ENCODE assay signal across 8 mouse cellular contexts in genomic region chr1:109982064-109982808, GRCm38 (mm10). TPM values are rescaled to one million over a fixed set of nuclear protein-coding genes. Genes with fewer than 3 reads are reported as not detected.
A peak's percentile ranks its signal among the peaks of the same experiment; 100 is the strongest.
DNase-seq lines count a peak whose midpoint lies in the region; ATAC-seq lines count a peak whose summit lies in the region.

Gene Cdh7, plus strand, starts transcription at chr1:109982431.

- no peaks in the 10 kb centered on the region for H3K36me3 ChIP-seq in hindbrain, embryonic 13.5 days
- H3K36me3 ChIP-seq in limb, embryonic 12.5 days, result no peaks in the 10 kb centered on the region

- H3K4me3 ChIP-seq in hindbrain, embryonic 13.5 days, result peak within 1 kb of the TSS; percentile 71
- peak within 1 kb of the TSS; percentile 51 for H3K4me3 ChIP-seq in limb, embryonic 12.5 days (replicated peaks)

- H3K9me3 ChIP-seq in hindbrain, embryonic 13.5 days, result no peaks in the 10 kb centered on the region
- H3K9me3 ChIP-seq in limb, embryonic 12.5 days, result no peaks in the 10 kb centered on the region

- DNase-seq in kidney, postnatal 10 days, result peak; percentile 4
- no peak for DNase-seq in kidney, adult 11 months
- peak; percentile 76 for DNase-seq in embryo, embryonic 10 days (ENCODE audit: low spot score)
- peak; percentile 57 for DNase-seq in retina, postnatal 7 days (ENCODE audit: low read depth, low spot score)
- no peak for DNase-seq in urinary bladder, postnatal 36 days (ENCODE audit: low spot score in 2 of 2)
- no peak for DNase-seq in urinary bladder, postnatal 25 days (ENCODE audit: low spot score)

- H3K27me3 ChIP-seq in hindbrain, embryonic 13.5 days, result no peaks in the 10 kb centered on the region
- peaks cover 17% of the 10 kb centered on the region for H3K27me3 ChIP-seq in limb, embryonic 12.5 days

- H3K4me2 ChIP-seq in hindbrain, embryonic 13.5 days, result peak within 1 kb of the TSS; percentile 87
- H3K4me2 ChIP-seq in limb, embryonic 12.5 days, result peak within 1 kb of the TSS; percentile 94

- peak; percentile 89 for ATAC-seq in hindbrain, embryonic 13.5 days (ENCODE audit: low FRiP score)
- peak; percentile 76 for ATAC-seq in limb, embryonic 12.5 days (ENCODE audit: insufficient number of reproducible peaks, insufficient read depth, low FRiP score, low TSS enrichment, low read depth)

- H3K9ac ChIP-seq in hindbrain, embryonic 13.5 days, result peak within 1 kb of the TSS; percentile 78
- H3K9ac ChIP-seq in limb, embryonic 12.5 days (replicated peaks), result no peak within 1 kb of the TSS; the same call in 1 of the 2 replicates

- peak within 1 kb of the TSS; percentile 86 for H3K27ac ChIP-seq in hindbrain, embryonic 13.5 days
- no peak within 1 kb of the TSS for H3K27ac ChIP-seq in limb, embryonic 12.5 days

- peaks cover 14% of the 10 kb centered on the region for H3K4me1 ChIP-seq in hindbrain, embryonic 13.5 days (replicated peaks)
- H3K4me1 ChIP-seq in limb, embryonic 12.5 days (replicated peaks), result no peaks in the 10 kb centered on the region; the same call in 1 of the 2 replicates

- 0% methylated on average over 35 of the region's 35 CpGs for WGBS in hindbrain, embryonic 13.5 days
- WGBS in limb, embryonic 12.5 days, result under 1% methylated on average over 34 of the region's 35 CpGs

RNA-seq across cellular contexts. Expression of gene Cdh7, which starts in this region (rescaled TPM):
- polyA plus RNA-seq in hindbrain, embryonic 13.5 days (2015; fragmentation: Nextera tagmentation; extraction: Ambion mirVana), result 11.4 and 12.1 TPM in 2 replicates
- polyA plus RNA-seq in limb, embryonic 12.5 days (2016; fragmentation: Nextera tagmentation; extraction: Ambion mirVana), result 0.59 and 1.1 TPM in 2 replicates

Comparison
In these comparisons a context has a peak if more than half of its experiments do, and no peak if none do; other contexts are left out.
1. DNase-seq: peak in kidney, postnatal 10 days (single experiment), embryo, embryonic 10 days (single experiment) and retina, postnatal 7 days (single experiment); none in kidney, adult 11 months (single experiment), urinary bladder, postnatal 36 days (0 of 2) and urinary bladder, postnatal 25 days (single experiment).